Mouse (Mus musculus): Measurements from ENCODE around the gene Six1.
"Not testable (repeated sequence)": the region's sequence is repeated elsewhere in the genome, so short reads cannot be mapped to it uniquely, and the experiment has no call there.

Six1 gene

GRCm38 (mm10) chr12:73053668-73054241 lies at the start of gene Six1:
TSS of gene Six1 (minus strand) at chr12:73053887.
- peak; percentile 82 to 89 for DNase-seq

DNA sequence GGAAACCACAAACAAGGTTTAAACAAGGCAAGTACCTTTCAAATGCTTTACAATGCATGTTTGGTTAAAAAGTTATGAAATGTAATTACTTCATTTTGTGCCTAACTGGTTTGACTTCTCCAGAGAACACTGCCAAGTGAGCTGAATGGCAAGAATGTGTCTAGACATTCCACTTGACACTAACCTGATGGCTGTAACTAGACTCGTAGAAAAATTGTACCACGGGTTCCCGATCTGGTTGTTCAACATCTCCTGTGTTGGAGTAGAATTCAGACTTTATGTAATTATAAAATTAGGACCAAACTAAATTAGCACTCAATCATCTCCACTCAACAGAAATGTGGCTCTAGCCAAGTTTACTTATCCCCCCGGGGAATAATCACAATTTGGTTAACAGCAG lies 44.9 kb upstream of the Six1 start:
- DNase-seq = no peak

DNA sequence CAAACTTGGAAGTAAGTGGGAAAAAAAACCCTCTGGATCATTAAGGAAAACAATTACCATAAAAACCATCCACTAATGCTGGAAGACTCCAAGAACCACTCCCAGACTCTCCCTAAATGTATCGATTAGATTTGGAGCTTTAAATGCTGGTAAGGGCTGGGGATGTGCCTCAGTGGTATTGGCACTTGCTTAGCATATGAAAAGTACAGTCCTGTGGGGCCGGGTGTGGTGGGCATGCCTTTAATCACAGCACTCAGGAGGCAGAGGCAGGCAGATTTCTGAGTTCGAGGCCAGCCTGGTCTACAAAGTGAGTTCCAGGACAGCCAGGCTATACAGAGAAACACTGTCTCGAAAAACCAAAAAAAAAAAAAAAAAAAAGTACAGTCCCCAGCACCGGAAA lies 42.5 kb upstream of the Six1 start:
- not testable (repeated sequence) for DNase-seq

DNA sequence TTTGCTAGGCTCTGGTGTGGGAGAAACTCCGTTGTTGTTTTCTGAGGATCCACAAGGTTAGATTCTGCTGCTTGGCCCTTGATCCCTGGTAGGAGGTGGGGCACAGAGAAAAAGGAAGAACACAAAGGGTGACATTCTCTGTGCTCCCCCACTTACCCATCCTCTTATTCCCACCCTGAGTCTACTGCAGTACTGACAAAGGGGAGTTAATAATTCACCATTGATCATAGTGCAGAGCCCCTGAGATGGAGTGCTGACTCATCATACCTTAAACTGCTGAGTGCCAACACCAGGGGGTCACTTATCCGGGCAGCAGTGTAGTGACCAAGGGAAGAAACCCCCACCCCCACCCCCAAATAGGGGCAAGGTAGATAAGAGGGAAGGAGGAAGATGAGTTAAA lies 40.9 kb upstream of the Six1 start:
- no peak for DNase-seq

- no peak for DNase-seq
Measured at GRCm38 (mm10) chr12:73094189-73094588, 40.5 kb upstream of the Six1 start.

DNA sequence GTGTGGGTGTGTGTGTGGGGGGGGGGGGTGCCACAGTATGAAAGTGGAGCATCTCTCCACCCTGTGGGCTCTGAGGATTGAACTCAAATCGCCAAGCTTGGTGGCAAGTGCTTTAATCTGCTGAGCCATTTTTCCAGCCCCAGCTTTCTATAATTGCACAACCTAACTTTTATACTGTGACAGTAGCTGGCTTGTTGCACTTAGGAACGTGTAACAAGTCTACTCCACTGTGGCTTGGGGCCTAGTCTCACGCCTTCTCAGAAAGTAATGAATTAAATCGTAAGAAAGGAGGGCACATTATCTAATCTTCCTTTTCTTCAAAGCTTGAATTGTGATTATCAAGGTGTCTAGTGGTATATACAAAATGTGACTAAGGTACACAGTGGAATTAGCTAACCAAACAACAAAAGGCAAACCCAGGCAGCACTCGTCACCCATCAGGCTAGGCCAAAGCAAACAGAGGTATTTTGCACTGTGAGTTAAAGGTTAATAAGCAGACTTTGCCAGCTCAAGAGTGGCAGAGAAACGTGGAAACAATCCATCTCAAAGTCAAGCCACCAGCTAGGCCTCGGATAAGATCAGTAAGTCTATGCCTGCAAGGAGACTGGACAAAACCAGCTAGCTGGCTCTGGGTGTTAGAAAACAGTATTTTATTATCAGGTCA lies 37.1 kb upstream of the Six1 start:
- DNase-seq = no peak

DNA sequence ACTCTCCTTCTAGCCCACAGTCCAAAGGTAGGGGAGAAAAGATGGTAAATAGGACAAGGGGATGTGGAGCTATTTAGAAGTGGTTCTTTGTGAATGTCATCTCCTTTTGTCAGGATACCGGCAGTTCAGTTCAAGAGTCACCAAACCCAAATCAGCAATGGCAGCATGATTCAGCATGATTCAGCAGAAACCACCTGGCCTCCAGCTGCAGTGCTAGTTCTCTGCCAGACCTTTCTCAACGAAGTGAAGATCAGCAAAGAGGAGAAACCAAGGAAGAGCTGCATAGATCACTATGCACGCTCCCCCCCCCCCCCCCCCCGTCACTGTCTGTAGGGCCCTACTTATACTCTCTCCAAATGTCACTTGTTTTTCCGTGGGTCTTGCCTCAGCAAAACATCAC lies 35.2 kb upstream of the Six1 start:
- no peak for DNase-seq

DNA sequence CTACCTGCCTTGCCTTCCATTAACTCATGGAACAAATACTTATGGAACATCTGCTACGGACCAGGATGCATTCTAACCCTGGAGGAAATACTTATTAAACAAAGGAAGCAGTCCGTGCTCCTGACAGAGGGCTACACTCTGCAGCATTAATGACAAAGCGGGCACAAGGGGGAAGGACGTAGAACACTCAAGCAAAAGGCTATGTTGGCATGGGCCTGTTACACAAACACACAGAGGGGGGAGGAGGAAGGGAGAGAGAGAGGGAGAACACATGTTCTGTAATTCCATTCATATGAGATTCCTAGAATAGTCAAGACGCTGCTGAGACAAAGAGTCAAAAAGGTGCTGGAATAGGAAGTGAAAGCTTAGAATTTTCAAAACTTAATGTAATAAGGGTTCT lies 34.8 kb upstream of the Six1 start:
- no peak for DNase-seq

- DNase-seq = no peak
Measured at GRCm38 (mm10) chr12:73087086-73087485, 33.4 kb upstream of the Six1 start.

GRCm38 (mm10) chr12:73085739-73086630 lies 32.3 kb upstream of the Six1 start:
- no peak for DNase-seq

DNA sequence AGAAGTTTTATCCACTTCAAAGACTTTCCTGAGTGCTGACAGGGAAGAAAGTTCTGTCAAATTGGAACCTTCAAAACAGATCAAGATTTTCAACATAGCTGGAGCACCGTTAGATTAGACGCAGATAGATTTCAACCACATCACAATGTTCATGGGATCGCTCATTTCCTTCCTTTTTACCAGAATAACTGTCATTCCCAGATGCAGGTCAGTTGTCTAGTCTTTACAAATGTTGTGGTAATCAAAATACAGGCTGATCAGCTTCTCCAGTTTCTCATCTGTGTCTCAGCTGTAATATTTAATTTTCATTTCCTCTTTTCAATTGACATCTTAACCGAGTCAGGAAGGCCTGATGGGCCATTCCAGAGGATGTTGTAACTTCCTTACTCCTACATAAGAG lies 30.1 kb upstream of the Six1 start:
- DNase-seq = no peak

DNA sequence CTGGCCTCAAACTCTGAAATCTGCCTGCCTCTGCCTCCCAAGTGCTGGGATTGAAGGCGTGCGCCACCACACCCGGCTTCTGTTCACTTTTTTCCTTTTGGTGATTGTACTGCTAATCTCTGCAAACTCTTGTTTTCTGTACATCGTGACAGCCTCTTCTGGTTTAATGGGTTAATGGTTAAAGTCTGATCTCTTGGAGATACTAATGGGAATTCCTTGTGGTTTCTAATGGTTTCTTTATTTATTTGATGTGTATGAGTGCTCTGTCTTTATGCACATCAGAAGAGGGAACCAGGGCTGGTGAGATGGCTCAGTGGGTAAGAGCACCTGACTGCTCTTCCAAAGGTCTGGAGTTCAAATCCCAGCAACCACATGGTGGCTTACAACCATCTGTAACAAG lies 28.1 kb upstream of the Six1 start:
- DNase-seq = not testable (repeated sequence)

GRCm38 (mm10) chr12:73060805-73061410 lies 7.2 kb upstream of the Six1 start:
- no peak for DNase-seq

DNA sequence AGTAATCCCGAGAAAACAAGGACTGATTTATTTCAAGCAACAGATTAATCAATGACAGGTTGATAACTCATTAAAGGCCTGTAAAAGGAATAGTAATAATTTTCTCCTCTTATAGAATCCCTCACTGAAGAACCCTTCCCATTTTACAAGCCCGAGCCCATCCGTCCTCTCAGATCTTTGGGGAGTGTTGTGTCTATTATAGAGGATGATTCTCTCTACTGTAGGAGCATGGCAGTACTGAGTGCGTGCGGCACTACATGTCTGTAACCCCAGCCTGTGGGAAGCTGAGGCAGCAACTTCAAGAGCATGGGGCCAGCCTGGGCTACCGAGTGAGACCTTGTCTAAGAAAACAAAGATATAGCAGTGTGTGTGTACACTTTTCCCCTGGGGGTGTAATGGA lies 3.8 kb upstream of the Six1 start:
- DNase-seq = no peak

GRCm38 (mm10) chr12:73055451-73055850 lies 1.8 kb upstream of the Six1 start:
- no peak for DNase-seq

DNA sequence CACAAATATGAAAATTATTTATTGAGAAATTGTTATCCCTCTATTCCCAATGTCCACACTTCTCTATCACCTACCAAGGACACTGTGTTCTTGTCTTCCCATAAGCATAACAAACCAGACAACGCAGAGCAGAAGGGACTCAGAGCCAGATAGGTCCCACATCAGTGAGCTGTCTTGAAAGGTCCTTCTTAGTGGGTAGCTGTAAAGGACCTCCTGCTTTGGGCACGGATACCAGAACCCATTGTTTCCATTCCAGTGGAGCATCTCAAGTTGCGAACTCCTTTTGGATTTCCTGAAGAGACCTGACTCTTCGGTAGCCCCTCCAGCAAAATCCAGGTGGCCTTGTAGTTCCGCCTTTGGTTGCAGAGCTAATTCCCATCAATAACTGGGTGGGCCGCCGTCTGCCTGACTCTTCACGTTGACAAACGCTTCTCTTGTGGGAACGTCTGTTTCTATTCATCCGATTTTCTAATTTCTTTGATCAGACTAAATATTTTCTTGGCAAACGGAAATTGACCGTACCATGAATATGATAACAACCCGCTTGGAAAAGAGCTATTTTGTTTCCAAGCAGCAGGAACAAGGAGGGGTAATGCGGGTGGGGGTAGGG lies 994 bp upstream of the Six1 start:
- no peak for DNase-seq

GRCm38 (mm10) chr12:73052651-73053591 lies 766 bp downstream of the Six1 start:
- DNase-seq = peak; percentile 26 to 51

GRCm38 (mm10) chr12:73052036-73052650 lies 1.5 kb downstream of the Six1 start:
- no peak for DNase-seq

- DNase-seq = no peak
Measured at GRCm38 (mm10) chr12:73050811-73051580, 2.7 kb downstream of the Six1 start.

- DNase-seq = peak in 1 of 2 experiments; percentile 7
Measured at GRCm38 (mm10) chr12:73050305-73050704, 3.4 kb downstream of the Six1 start.
